Mouse (Mus musculus): Measurements from ENCODE around the gene Agtpbp1.

GRCm38 (mm10) chr13:59489143-59489542 lies 95.9 kb downstream of the Agtpbp1 start:
- TF ChIP-seq CTCF (IDR thresholded peaks at IDR 0.05; ENCODE audit: borderline replicate concordance, insufficient read depth, low read length) (no peak), POLR2A (IDR thresholded peaks at IDR 0.05; ENCODE audit: low read depth, low read length) (no peak)
